Mouse (Mus musculus): ENCODE data around the gene Pde3a. TPM values are rescaled to one million over a fixed set of nuclear protein-coding genes. Genes with fewer than 3 reads are reported as not detected.

Gene Pde3a
- polyA plus RNA-seq, 1 experiment from 2014 or later = 1.4 TPM

DNA sequence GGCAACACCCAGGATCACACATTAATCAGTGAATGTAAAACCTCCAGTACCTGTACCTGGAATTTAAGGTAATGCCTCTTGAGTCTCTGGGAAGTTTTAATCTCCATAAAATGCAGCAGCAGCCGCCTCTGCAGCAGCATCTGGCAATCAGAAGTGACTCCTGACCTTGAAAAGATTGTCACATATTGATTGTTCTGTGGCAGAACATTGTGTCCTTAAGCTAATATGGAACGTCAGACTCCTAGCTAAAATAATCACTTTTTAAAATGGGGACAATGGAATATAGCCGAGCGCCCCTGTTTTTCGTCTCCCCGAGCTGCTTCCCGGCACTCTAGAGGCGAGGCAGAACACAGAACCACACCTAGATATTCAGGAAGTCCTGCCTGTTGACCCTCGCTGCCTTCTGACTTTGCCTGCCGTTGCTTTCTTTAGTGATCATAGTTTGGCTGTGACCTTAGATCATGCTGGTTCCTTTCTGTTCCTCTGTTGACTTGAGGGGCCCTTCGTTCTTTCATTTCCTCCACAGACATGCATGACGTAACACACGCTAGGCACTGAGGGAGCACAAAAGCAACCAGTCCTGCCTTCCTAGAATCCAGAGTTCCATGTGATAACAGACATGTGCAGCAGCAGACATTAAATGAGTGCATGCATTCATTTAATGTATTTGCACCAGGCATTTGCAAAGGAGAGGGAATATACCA lies 183.4 kb downstream of the Pde3a start:
- Histone ChIP-seq H3K4me2 (ENCODE audit: low read length) (no peak overlapping the region), H3K4me3 (replicated peaks; ENCODE audit: low read length) (no peak overlapping the region), H3K27me3 (replicated peaks; ENCODE audit: control insufficient read depth, insufficient read depth, low read length) (no peaks in the 10 kb centered on the region), H3K9ac (replicated peaks; ENCODE audit: low read depth, low read length) (no peak overlapping the region), H3K4me1 (replicated peaks; ENCODE audit: control insufficient read depth, insufficient read depth, low read length) (peaks cover 17% of the 10 kb centered on the region), H3K36me3 (ENCODE audit: control insufficient read depth, insufficient read depth) (no peaks in the 10 kb centered on the region), H3K9me3 (ENCODE audit: control insufficient read depth, low read length) (no peaks in the 10 kb centered on the region), H3K27ac (ENCODE audit: low read length) (no peak overlapping the region)
- no peak for ATAC-seq
- 93% methylated on average over 13 of the region's 13 CpGs for WGBS

- WGBS = 24% methylated on average over 10 of the region's 10 CpGs
- H3K27ac ChIP-seq (ENCODE audit: low read length) = peak overlapping the region; percentile 64
- peaks cover 17% of the 10 kb centered on the region for H3K4me1 ChIP-seq (replicated peaks; ENCODE audit: control insufficient read depth, insufficient read depth, low read length)
- no peak overlapping the region for H3K9ac ChIP-seq (replicated peaks; ENCODE audit: low read depth, low read length)
- no peak overlapping the region for H3K4me3 ChIP-seq (replicated peaks; ENCODE audit: low read length)
- no peaks in the 10 kb centered on the region for H3K36me3 ChIP-seq (ENCODE audit: control insufficient read depth, insufficient read depth)
- H3K27me3 ChIP-seq (replicated peaks; ENCODE audit: control insufficient read depth, insufficient read depth, low read length) = no peaks in the 10 kb centered on the region
- ATAC-seq = peak; percentile 92
- H3K9me3 ChIP-seq (ENCODE audit: control insufficient read depth, low read length) = peaks cover 3% of the 10 kb centered on the region; the same call in 1 of the 2 replicates
- 0 out of 2 replicates have a peak overlapping the region, but pooled peaks have one; percentile 1 for H3K4me2 ChIP-seq (ENCODE audit: low read length)
These were observed 185.1 kb downstream of the Pde3a start for GRCm38 (mm10) chr6:141433917-141434756.

- H3K27me3 ChIP-seq (replicated peaks; ENCODE audit: control insufficient read depth, insufficient read depth, low read length) = no peaks in the 10 kb centered on the region
- H3K4me2 ChIP-seq (ENCODE audit: low read length) = no peak overlapping the region
- peaks cover 17% of the 10 kb centered on the region for H3K4me1 ChIP-seq (replicated peaks; ENCODE audit: control insufficient read depth, insufficient read depth, low read length)
- no peak overlapping the region for H3K9ac ChIP-seq (replicated peaks; ENCODE audit: low read depth, low read length)
- peak; percentile 49; the same call in 1 of the 2 replicates for ATAC-seq
- H3K27ac ChIP-seq (ENCODE audit: low read length) = peak overlapping the region; percentile 64; the same call in 1 of the 2 replicates
- no peak overlapping the region for H3K4me3 ChIP-seq (replicated peaks; ENCODE audit: low read length)
- WGBS = 36% methylated on average over 4 of the region's 4 CpGs
- H3K36me3 ChIP-seq (ENCODE audit: control insufficient read depth, insufficient read depth) = no peaks in the 10 kb centered on the region
- peaks cover 3% of the 10 kb centered on the region; the same call in 1 of the 2 replicates for H3K9me3 ChIP-seq (ENCODE audit: control insufficient read depth, low read length)
These were observed 186.1 kb downstream of the Pde3a start for GRCm38 (mm10) chr6:141435160-141435559.

DNA sequence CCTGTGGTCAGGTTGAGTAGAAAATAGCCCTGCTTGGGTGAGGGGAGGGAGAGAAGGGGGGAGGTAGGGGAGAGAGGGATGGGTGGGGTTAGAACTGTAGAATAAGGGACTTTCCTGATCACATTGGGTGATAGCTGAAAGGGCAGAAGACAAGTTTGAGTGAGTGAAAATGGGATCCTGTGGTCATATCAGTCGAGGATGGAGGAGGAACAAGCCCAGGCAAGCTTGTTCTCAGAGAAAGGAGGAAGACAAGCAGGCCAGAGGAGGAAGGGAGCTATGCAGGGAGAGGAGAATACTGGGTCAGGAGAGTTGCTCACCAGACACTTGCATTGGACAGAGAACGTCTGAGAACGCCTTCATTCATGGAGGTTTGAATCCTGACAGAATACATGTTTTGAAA lies 190.9 kb downstream of the Pde3a start:
- 83% methylated on average over 3 of the region's 3 CpGs for WGBS
- H3K9ac ChIP-seq (replicated peaks; ENCODE audit: low read depth, low read length) = no peak overlapping the region
- no peaks in the 10 kb centered on the region for H3K27me3 ChIP-seq (replicated peaks; ENCODE audit: control insufficient read depth, insufficient read depth, low read length)
- no peak for ATAC-seq
- H3K4me3 ChIP-seq (replicated peaks; ENCODE audit: low read length) = no peak overlapping the region
- H3K9me3 ChIP-seq (ENCODE audit: control insufficient read depth, low read length) = peaks cover 5% of the 10 kb centered on the region; the same call in 1 of the 2 replicates
- no peak overlapping the region for H3K4me2 ChIP-seq (ENCODE audit: low read length)
- H3K27ac ChIP-seq (ENCODE audit: low read length) = no peak overlapping the region
- H3K36me3 ChIP-seq (ENCODE audit: control insufficient read depth, insufficient read depth) = no peaks in the 10 kb centered on the region
- H3K4me1 ChIP-seq (replicated peaks; ENCODE audit: control insufficient read depth, insufficient read depth, low read length) = peaks cover 5% of the 10 kb centered on the region

GRCm38 (mm10) chr6:141447547-141447946 lies 198.5 kb downstream of the Pde3a start:
- Histone ChIP-seq H3K27me3 (replicated peaks; ENCODE audit: control insufficient read depth, insufficient read depth, low read length) (no peaks in the 10 kb centered on the region), H3K4me1 (replicated peaks; ENCODE audit: control insufficient read depth, insufficient read depth, low read length) (no peaks in the 10 kb centered on the region), H3K4me3 (replicated peaks; ENCODE audit: low read length) (no peak overlapping the region), H3K36me3 (ENCODE audit: control insufficient read depth, insufficient read depth) (no peaks in the 10 kb centered on the region), H3K4me2 (ENCODE audit: low read length) (no peak overlapping the region), H3K27ac (ENCODE audit: low read length) (no peak overlapping the region), H3K9me3 (ENCODE audit: control insufficient read depth, low read length) (0 out of 2 replicates have a peak, but pooled peaks cover 2% of the 10 kb centered on the region), H3K9ac (replicated peaks; ENCODE audit: low read depth, low read length) (no peak overlapping the region)
- peak; percentile 73; the same call in 1 of the 2 replicates for ATAC-seq
- WGBS = 6% methylated on average over 3 of the region's 3 CpGs

- WGBS = 75% methylated on average over 8 of the region's 8 CpGs
- ATAC-seq = no peak
- H3K4me1 ChIP-seq (replicated peaks; ENCODE audit: control insufficient read depth, insufficient read depth, low read length) = no peaks in the 10 kb centered on the region
These were observed 199.8 kb downstream of the Pde3a start for GRCm38 (mm10) chr6:141448886-141449285.

DNA sequence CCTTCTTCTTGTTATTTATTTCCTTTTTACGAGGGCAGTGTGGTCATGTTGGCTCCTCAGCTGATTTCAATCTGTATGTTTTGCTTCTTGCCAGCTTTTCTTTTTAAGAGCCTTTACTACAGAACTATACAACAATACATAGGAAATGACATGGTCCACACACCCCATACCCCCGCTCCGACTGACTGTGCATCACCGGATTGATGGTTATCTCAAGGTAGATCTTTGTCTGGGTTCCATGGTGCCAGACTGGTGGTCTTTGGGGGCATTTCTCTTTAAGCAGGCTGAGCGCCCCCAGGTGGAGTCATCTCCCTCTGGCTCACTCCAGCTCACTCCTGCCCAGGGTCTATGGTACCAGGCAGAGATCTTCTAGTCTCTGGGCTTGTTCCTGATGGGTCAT lies 206.3 kb downstream of the Pde3a start:
- Histone ChIP-seq H3K4me1 (replicated peaks; ENCODE audit: control insufficient read depth, insufficient read depth, low read length) (no peaks in the 10 kb centered on the region), H3K4me3 (replicated peaks; ENCODE audit: low read length) (no peak overlapping the region), H3K4me2 (ENCODE audit: low read length) (no peak overlapping the region), H3K9me3 (ENCODE audit: control insufficient read depth, low read length) (no peaks in the 10 kb centered on the region), H3K27ac (ENCODE audit: low read length) (no peak overlapping the region), H3K9ac (replicated peaks; ENCODE audit: low read depth, low read length) (no peak overlapping the region), H3K36me3 (ENCODE audit: control insufficient read depth, insufficient read depth) (no peaks in the 10 kb centered on the region), H3K27me3 (replicated peaks; ENCODE audit: control insufficient read depth, insufficient read depth, low read length) (no peaks in the 10 kb centered on the region)
- 78% methylated on average over 5 of the region's 5 CpGs for whole genome bisulfite sequencing
- no peak for ATAC-seq

More at GRCm38 (mm10) chr6:141448886-141449285, 199.8 kb downstream of the Pde3a start:
- Histone ChIP-seq H3K9me3 (ENCODE audit: control insufficient read depth, low read length) (0 out of 2 replicates have a peak, but pooled peaks cover 2% of the 10 kb centered on the region), H3K27ac (ENCODE audit: low read length) (no peak overlapping the region), H3K27me3 (replicated peaks; ENCODE audit: control insufficient read depth, insufficient read depth, low read length) (no peaks in the 10 kb centered on the region), H3K4me2 (ENCODE audit: low read length) (no peak overlapping the region), H3K36me3 (ENCODE audit: control insufficient read depth, insufficient read depth) (no peaks in the 10 kb centered on the region), H3K9ac (replicated peaks; ENCODE audit: low read depth, low read length) (no peak overlapping the region), H3K4me3 (replicated peaks; ENCODE audit: low read length) (no peak overlapping the region)

DNA sequence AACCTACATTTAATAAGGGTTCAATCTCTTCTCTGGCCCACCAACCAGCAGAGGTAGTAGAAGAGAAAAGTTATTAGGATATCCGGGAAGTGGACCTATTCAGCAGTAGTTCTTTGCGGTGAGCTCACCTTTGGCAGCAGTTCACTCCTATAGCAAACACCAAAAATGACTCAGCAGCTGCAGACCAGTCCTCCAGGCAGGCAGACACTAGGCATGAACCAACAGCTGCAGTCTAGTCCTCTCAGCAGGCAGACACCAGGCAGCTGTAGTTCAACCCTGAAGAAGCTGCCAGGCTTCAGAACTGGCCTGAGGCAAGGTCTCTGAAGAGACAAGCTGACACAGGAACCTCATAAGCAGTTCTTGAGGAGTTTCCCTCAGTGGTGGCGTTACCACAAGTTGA lies 207.5 kb downstream of the Pde3a start:
- no peaks in the 10 kb centered on the region for H3K27me3 ChIP-seq (replicated peaks; ENCODE audit: control insufficient read depth, insufficient read depth, low read length)
- whole genome bisulfite sequencing = 89% methylated on average over 3 of the region's 3 CpGs

GRCm38 (mm10) chr6:141470251-141470650 lies 221.2 kb downstream of the Pde3a start:
- ATAC-seq = no peak
- WGBS = 83% methylated on average over 2 of the region's 2 CpGs
- H3K4me3 ChIP-seq (replicated peaks; ENCODE audit: low read length) = no peak overlapping the region
- no peaks in the 10 kb centered on the region for H3K36me3 ChIP-seq (ENCODE audit: control insufficient read depth, insufficient read depth)
- H3K9me3 ChIP-seq (ENCODE audit: control insufficient read depth, low read length) = no peaks in the 10 kb centered on the region
- H3K4me2 ChIP-seq (ENCODE audit: low read length) = no peak overlapping the region
- 0 out of 2 replicates have a peak, but pooled peaks cover 5% of the 10 kb centered on the region for H3K4me1 ChIP-seq (replicated peaks; ENCODE audit: control insufficient read depth, insufficient read depth, low read length)
- H3K27me3 ChIP-seq (replicated peaks; ENCODE audit: control insufficient read depth, insufficient read depth, low read length) = no peaks in the 10 kb centered on the region
- H3K9ac ChIP-seq (replicated peaks; ENCODE audit: low read depth, low read length) = no peak overlapping the region
- no peak overlapping the region for H3K27ac ChIP-seq (ENCODE audit: low read length)

More for the DNA sequence above, 207.5 kb downstream of the Pde3a start:
- no peak overlapping the region for H3K4me3 ChIP-seq (replicated peaks; ENCODE audit: low read length)
- no peak overlapping the region for H3K9ac ChIP-seq (replicated peaks; ENCODE audit: low read depth, low read length)
- no peak overlapping the region for H3K4me2 ChIP-seq (ENCODE audit: low read length)
- no peak overlapping the region for H3K27ac ChIP-seq (ENCODE audit: low read length)
- no peaks in the 10 kb centered on the region for H3K9me3 ChIP-seq (ENCODE audit: control insufficient read depth, low read length)
- H3K4me1 ChIP-seq (replicated peaks; ENCODE audit: control insufficient read depth, insufficient read depth, low read length) = no peaks in the 10 kb centered on the region
- no peak for ATAC-seq
- H3K36me3 ChIP-seq (ENCODE audit: control insufficient read depth, insufficient read depth) = no peaks in the 10 kb centered on the region
